Comparison of ENCODE assay signal across 16 mouse cellular contexts in genomic region chr12:32531216-32531615, GRCm38 (mm10).
"Had no signal": no experiment of that assay in that cellular context is flagged by ENCODE, and none has a peak within 500 bp of the region (broad histone marks: within the 10 kb centered on the region; RNA-seq: fewer than 3 reads in every experiment).

No protein-coding gene starts in this region.

- DNase-seq: retina, postnatal 1 day; right cerebral cortex, adult 18-20 months; right cerebral cortex, postnatal 14 days; right cerebral cortex, postnatal 25 days; right cerebral cortex, postnatal 4 days; spleen, adult 18-20 months; thymus, adult 18-20 months; thymus, adult 2 months; thymus, postnatal 14 days; thymus, postnatal 25 days; thymus, postnatal 36 days; thymus, postnatal 4 days had no signal

- H3K4me3 ChIP-seq: neural tube, embryonic 13.5 days; neural tube, embryonic 15.5 days; stomach, embryonic 15.5 days had no signal

- H3K27ac ChIP-seq: neural tube, embryonic 13.5 days; neural tube, embryonic 15.5 days; stomach, embryonic 15.5 days; stomach, postnatal 0 days had no signal
